Mouse (Mus musculus) left cerebral cortex, postnatal 14 days (tissue): ENCODE data around the gene Haus6. TPM values are rescaled to one million over a fixed set of nuclear protein-coding genes. Genes with fewer than 3 reads are reported as not detected.

Experiments
- DNase-seq, 2 experiments: peaks; one replicate each; pipeline ENCODE4 v3.0.0; 2021 to 2022; ENCODE audit warnings: low spot score in 2 of 2, mixed read lengths in 1 of 2
- intact Hi-C: fragments of 180-260 bp; cut with DNase I; formaldehyde crosslinking; loops from one replicate; pipeline ENCODE4 v1.15.1; 2025
- total RNA-seq, 2 experiments: library from RNA; stranded (reverse); gene quantifications; 2 replicates each; pipeline ENCODE4 v1.2.3; 2021

Haus6 gene
- total RNA-seq, 2 experiments from 2014 or later, result 6.6 to 6.8 TPM

DNA sequence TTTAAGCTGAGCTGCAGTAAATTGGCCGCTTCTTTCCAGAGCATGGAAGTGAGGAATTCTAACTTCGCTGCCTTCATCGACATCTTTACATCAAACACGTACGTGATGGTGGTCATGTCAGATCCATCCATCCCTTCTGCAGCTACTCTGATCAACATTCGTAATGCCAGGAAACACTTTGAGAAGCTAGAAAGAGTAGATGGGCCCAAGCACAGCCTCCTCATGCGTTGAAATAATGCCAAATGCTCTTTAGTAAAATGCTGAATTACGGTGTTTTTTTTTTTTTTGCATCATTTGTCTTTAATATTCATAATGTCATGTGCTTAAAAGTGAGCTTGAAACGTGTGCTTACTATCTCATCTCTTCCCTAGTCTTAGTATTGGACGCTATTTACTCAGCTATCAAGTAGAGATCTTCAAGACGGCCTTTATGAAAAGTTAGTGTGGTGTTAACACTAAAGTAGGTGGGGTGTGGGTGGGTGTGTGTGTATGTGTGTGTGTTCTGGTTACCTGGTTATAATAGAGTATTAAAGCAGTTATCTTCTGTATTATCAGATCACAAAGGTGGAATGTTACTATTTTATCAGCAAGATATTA, 35.1 kb downstream of the Haus6 start:
- DNase-seq, result no peak
- intact Hi-C loops, result loop anchor here (5.0 kb wide), 1 partner anchor 121 kb away; no protein-coding TSS in a partner anchor

DNA sequence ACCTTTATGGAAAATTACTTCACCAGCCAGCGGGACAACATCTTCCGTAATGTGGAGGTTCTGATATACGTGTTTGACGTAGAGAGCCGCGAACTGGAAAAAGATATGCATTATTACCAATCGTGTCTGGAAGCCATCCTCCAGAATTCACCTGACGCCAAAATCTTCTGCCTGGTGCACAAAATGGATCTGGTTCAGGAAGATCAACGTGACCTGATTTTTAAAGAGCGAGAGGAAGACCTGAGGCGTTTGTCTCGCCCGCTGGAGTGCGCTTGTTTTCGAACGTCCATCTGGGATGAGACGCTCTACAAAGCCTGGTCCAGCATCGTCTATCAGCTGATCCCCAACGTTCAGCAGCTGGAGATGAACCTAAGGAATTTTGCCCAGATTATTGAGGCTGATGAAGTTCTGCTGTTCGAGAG, 35.7 kb downstream of the Haus6 start:
- intact Hi-C loops, result loop anchor here (5.0 kb wide), 1 partner anchor 121 kb away; no protein-coding TSS in a partner anchor
- peak; percentile 24 to 37 for DNase-seq

DNA sequence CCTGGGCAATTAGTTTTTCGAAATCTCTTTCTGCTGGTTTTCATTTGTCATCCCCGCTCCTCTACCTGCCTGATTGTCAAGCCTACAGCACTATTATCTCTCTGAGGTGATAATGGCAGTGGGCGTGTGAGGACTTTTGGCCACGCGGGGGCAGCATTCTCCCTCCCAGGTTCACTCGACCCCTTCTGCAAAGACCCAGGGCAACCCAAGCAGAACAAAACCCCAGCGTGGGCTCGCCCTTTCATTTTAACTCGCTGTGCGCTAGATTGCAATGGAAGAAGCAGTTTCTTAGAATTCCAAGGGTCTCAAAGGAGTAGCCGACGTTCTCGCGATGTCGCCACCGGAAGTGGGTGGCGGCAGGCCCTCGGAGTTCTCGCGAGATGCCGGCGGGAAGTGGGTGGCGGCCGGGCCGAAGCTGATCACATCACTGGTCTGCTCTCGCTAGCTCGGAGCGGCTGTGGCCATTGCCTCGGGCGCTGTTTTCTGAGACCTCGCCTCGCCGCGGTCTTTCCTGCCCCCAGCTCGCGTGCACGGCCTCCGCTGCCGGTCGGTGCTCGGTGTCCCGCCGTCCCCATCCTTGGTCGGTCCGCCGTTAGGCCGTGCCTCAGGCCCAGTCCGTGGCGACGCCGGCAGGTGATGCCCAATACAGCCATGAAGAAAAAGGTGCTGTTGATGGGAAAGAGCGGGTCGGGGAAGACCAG, 36.4 kb downstream of the Haus6 start, which contains the start of gene Rraga:
Rraga (plus strand) TSS at position 386 of the 701 bp plus-strand sequence.
- intact Hi-C loops, result loop anchor here (1.0 to 5.0 kb wide), 2 partner anchors 37 to 122 kb away; partner anchors contain the start of gene Haus6

DNA sequence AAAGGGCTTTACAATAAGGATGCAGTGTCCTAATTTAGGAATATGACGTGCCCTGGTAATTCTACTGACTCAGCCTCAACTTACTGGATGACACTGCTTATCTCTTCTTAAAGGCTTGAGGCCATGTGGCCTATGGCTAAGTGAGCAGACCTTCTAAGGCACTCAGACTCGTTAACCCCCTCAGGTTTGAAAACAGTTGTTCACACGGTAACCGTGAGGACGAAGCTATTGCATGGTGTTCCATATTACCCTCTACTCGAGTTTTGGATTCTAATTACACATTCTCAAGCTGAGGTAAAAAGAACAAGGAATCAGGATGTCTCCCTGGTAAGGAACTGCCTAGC, 36.9 kb downstream of the Haus6 start:
- DNase-seq, result peak in 1 of 2 experiments; percentile 31
- intact Hi-C loops, result loop anchor here (1.0 to 5.0 kb wide), 2 partner anchors 37 to 122 kb away; partner anchors contain the start of gene Haus6

More for the DNA sequence above, 36.4 kb downstream of the Haus6 start, which contains the start of gene Rraga:
- DNase-seq, result peak; percentile 96

DNA sequence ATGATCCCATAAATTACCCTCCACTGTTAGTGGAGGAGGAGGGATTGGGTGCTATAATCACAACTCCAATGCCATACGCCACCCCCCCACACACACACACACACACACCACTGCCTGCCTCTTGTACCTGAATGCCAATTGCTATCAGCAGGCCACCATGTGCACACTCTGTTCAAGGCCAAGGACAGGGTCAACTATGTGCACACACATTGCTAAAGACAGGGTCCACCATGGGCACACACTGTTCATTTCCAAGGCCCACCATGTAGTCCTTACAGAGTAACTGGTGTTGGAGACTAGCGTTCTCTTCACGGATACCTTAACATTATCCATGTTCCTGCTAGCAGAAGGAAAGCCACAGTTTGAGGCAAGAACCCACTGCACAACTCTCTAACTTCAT, 50.8 kb downstream of the Haus6 start:
- no peak for DNase-seq
- intact Hi-C loops, result no loop called here

- intact Hi-C loops, result loop anchor here (10.0 kb wide), 1 partner anchor 1164 kb away; no protein-coding TSS in a partner anchor
- no peak for DNase-seq
These were observed 52.8 kb downstream of the Haus6 start for GRCm38 (mm10) chr4:86559006-86559405.

DNA sequence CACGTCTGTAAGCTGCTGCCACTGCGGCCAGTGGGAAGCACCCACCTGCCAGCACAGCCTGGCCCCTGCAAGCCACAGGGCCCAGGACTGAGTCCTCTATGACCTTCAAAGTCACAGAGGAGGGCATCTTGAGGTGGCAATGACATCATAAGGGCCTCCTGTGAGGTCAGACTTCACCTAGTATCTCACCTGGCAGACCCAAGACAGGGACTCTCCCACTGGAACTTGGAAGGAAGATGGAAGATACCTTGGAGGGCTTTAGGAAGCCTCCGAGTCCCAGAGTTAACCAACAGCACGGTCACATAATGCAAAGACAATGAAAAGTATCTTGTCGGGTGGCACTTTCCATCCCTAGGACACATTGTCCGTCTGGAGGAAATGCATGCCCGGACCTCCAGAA, 53.6 kb downstream of the Haus6 start, which contains the start of gene Saxo1:
Saxo1 (minus strand) TSS at position 101 of the 400 bp plus-strand sequence.
- intact Hi-C loops, result loop anchor here (10.0 kb wide), 1 partner anchor 1163 kb away; no protein-coding TSS in a partner anchor
- DNase-seq, result no peak

DNA sequence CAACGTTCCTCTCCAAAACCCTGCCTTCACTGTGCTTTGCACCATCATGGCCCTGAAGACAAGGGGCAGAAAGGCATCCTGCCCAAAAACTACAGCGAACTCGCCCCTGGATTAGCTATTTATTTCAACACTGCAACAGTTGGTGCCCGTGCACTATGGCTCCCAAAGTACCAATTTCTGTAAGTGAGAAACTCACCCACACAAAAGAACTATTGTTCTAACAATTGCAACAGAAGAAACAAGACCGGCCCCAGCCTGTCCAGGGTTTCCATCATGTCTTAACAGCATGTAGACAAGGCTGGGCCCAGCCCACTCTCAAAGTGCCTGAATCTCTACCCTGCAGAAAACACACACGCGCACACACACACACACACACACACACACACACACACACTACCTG, 54.5 kb downstream of the Haus6 start:
- no peak for DNase-seq
- intact Hi-C loops, result loop anchor here (10.0 kb wide), 1 partner anchor 1163 kb away; no protein-coding TSS in a partner anchor

DNA sequence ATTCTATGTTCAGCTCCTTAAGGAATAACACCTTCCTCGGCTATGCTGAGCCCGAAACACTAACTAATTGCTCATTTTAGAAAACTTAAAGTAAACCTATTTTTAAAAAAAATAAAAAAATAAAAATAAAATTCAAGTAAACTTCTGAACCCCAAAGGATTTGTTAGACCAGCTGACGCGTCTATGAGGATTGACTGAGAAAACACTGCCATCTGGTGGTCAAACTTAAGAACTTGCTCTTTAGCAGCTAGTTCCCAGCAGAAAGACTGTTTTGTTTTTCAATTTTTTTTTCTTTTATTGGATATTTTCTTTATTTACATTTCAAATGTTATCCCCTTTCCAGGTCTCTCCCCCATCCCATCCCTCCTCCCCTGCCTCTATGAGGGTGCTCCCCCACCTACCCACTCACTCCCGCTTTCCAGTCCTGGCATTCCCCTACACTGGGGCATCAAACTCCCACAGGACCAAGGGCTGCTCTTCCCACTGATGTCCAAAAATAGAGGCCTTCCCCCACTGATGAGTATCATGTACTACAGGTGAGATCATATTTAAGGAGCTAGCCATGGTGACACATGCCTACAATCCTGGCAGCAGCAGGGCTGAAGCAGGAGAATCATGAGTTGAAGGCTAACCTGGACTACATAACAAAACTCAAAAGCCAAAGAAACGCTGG, 56.7 kb downstream of the Haus6 start:
- intact Hi-C loops, result loop anchor here (2.0 to 10.0 kb wide), 2 partner anchors 1160 to 1394 kb away; no protein-coding TSS in a partner anchor
- peak in 1 of 2 experiments; percentile 27 for DNase-seq

GRCm38 (mm10) chr4:86548332-86548731, 63.5 kb downstream of the Haus6 start:
- intact Hi-C loops, result no loop called here
- DNase-seq, result no peak

GRCm38 (mm10) chr4:86545615-86546014, 66.2 kb downstream of the Haus6 start:
- DNase-seq, result peak in 1 of 2 experiments; percentile 35
- intact Hi-C loops, result loop anchor here (2.0 kb wide), 1 partner anchor 715 kb away; no protein-coding TSS in a partner anchor

DNA sequence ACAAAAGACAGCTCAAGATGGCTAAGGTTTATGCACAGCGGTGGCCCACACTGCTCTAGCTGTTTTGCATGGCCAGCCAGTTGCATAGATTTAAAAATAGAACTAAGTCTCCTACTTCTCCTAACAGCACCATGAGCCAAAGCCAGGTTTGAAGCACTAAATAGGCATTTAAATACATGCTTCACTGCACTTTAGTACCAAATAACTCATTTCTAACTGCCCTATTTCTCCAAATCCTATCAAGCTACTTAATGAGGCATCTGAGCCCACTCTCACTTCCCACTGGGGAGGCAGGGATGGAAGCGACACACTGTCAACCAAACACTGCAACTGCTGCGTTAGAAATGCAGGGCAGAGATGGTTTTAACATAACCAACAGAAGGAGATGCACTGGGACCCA, 67.9 kb downstream of the Haus6 start:
- intact Hi-C loops, result loop anchor here (2.0 kb wide), 1 partner anchor 713 kb away; no protein-coding TSS in a partner anchor
- no peak for DNase-seq

DNA sequence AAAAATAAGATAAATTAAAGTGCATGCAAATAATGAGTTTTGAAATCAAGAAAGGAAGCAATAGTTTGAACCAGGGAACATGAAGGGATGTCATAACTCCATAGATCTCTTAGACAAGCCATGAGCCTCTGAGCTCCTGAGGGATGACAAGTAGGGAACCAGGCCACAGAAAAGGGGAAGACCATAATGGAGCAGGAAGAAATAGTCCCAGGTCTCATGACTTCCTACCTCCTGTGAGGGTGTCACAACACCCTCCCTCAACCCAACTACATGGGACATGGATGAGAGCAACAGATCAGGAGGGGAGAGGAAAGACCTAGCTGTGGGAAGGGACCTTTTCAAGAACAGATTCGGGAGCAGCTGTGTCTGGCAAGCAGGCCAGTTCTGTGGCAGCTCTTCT, 70.3 kb downstream of the Haus6 start:
- intact Hi-C loops, result no loop called here
- no peak for DNase-seq

GRCm38 (mm10) chr4:86538936-86539335, 72.9 kb downstream of the Haus6 start:
- intact Hi-C loops, result no loop called here
- DNase-seq, result no peak

GRCm38 (mm10) chr4:86537972-86538371, 73.9 kb downstream of the Haus6 start:
- intact Hi-C loops, result no loop called here
- DNase-seq, result peak; percentile 24 to 25

- DNase-seq, result no peak
- intact Hi-C loops, result no loop called here
These were observed 77.8 kb downstream of the Haus6 start for GRCm38 (mm10) chr4:86534091-86534481.

- no peak for DNase-seq
- intact Hi-C loops, result no loop called here
These were observed 78.3 kb downstream of the Haus6 start for GRCm38 (mm10) chr4:86533406-86534090.

DNA sequence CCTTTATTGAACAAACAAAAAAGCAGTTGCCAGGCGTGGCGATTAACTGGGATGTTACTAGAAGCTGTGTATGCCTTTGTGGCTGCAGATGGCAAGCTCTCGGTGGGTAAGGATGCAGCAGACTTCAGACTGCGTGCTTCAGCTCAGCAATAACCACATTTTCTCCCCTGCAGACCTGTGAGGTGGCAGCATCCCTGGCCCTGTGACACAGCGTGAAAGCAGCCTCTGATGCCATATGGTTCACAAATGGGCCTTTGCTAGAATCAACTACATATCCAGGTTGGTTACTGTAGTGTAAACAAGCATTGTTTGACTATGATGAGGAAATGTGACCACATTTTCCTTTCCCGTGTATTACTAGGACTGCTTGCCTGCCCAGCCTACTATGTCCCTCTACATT, 82.7 kb downstream of the Haus6 start:
- DNase-seq, result no peak
- intact Hi-C loops, result no loop called here
